Mouse (Mus musculus) thymus, adult 2 months (tissue): Measurements from ENCODE around the gene Lyplal1. TPM values are rescaled to one million over a fixed set of nuclear protein-coding genes. Genes with fewer than 3 reads are reported as not detected.

Experiments
- DNase-seq: peaks from one replicate; pipeline ENCODE4 v3.0.0; 2021
- H3K27ac ChIP-seq: fragments of 200-500 bp; 2 replicates; pipeline ENCODE4 v1.5.1; 2012; ENCODE audit warnings: low read length, control low read depth; ENCODE audit not compliant: control insufficient read depth, insufficient read depth
- H3K27me3 ChIP-seq: fragments of 200-500 bp; 2 replicates; pipeline ENCODE4 v1.6.1; 2012; ENCODE audit warnings: mild to moderate bottlenecking, low read length, moderate library complexity, mixed read lengths; ENCODE audit not compliant: control insufficient read depth, insufficient read depth
- H3K36me3 ChIP-seq: fragments of 200-500 bp; 2 replicates; pipeline ENCODE4 v1.6.1; 2012; ENCODE audit warnings: mild to moderate bottlenecking, low read length, moderate library complexity; ENCODE audit not compliant: control insufficient read depth, insufficient read depth
- H3K4me1 ChIP-seq: fragments of 200-500 bp; replicated peaks from 2 replicates; pipeline ENCODE4 v1.6.1; 2012; ENCODE audit warnings: low read length; ENCODE audit not compliant: control insufficient read depth, insufficient read depth
- H3K4me3 ChIP-seq: fragments of 200-500 bp; 2 replicates; pipeline ENCODE4 v1.5.1; 2012; ENCODE audit warnings: mild to moderate bottlenecking, low read length, control low read depth, moderate library complexity; ENCODE audit not compliant: control insufficient read depth, insufficient read depth
- CTCF ChIP-seq: fragments of 200-500 bp; IDR thresholded peaks from 2 replicates; pipeline ENCODE4 v1.5.1; 2012; ENCODE audit warnings: mild to moderate bottlenecking, control low read depth, low read length, moderate library complexity, borderline replicate concordance; ENCODE audit not compliant: control insufficient read depth, poor library complexity, insufficient read depth; ENCODE audit errors: extremely low read depth
- POLR2A ChIP-seq: fragments of 200-500 bp; IDR thresholded peaks from 2 replicates; pipeline ENCODE4 v1.6.1; 2012; ENCODE audit warnings: mild to moderate bottlenecking, low read length, control low read depth, moderate library complexity; ENCODE audit not compliant: control insufficient read depth, poor library complexity, insufficient read depth; ENCODE audit errors: extremely low read depth
- WGBS: fragments of 180-500 bp; shearing (Covaris S2); methylation state at CpG from one replicate; pipeline ENCODE4 v1.1.7; 2018; 5-methylcytosine and 5-hydroxymethylcytosine counted together
- polyA plus RNA-seq: library from polyadenylated mRNA; depleted of rRNA; stranded (reverse); fragments of >200 nt; gene quantifications from 2 replicates; pipeline ENCODE4 v1.2.3, GENCODE M21; 2012

Lyplal1 gene
- polyA plus RNA-seq, 1 experiment, result 4.0 TPM

DNA sequence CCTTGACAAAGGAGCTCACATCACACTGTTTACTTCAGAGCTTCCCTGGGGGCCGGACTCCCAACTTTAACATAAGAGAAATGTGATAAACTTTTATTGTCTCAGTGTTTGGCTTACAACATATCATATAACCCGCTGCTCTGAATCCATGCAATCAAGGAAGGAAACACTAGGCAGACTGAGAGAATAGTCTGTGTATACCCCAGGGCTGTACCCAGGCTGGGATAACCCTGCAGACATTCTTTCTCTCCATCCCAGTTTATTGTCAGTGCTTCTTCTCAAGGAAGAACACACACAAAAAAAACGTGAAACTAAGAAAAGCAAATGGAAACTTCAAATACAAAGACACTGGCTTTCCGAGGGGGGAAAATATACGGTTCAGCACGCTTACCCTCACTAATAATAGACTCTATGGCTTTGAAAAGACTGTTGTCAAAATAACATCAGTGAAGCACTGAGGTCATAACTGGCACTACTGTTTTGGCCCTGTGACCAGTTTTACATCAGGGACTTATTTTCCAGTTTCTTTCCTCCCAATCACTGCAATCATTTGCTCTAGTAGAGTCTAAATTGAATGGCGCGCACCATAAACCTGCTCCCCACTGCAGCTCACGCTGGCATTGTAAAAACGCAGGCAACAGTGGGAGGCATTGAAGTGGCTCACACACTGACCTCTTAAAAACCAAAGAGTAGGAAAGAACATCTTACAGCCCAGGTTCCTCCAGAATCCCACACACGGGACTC, 73.2 kb downstream of the Lyplal1 start:
- Histone ChIP-seq H3K27ac (no peak overlapping the region), H3K36me3 (no peaks in the 10 kb centered on the region), H3K4me1 (no peaks in the 10 kb centered on the region), H3K4me3 (no peak overlapping the region), H3K27me3 (no peaks in the 10 kb centered on the region)
- TF ChIP-seq CTCF (no peak), POLR2A (no peak)
- DNase-seq, result no peak
- 87% methylated on average over 11 of the region's 11 CpGs for WGBS

DNA sequence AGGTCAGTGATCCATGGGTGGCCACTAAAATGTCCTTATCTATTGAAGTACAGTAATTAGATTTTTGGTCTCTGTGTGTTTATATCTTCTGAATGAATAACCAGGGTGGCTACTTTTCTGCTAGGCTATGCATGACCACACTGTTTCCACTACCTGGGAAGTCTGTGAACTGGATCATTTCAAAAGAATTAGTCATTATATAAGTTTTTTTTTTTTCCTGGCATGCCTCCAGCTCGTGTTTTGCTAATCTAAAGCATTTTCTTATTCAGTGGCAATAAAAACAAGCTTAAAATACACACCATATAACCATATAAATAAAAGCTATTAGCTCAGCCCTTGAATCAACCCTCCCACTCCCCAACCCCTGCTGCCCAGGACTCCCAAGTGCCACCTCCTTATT, 75.3 kb downstream of the Lyplal1 start:
- H3K27ac ChIP-seq, result no peak overlapping the region
- no peaks in the 10 kb centered on the region for H3K27me3 ChIP-seq
- no peak overlapping the region for H3K4me3 ChIP-seq
- DNase-seq, result no peak
- 54% methylated on average over 1 of the region's 1 CpGs for WGBS
- no peaks in the 10 kb centered on the region for H3K36me3 ChIP-seq
- TF ChIP-seq POLR2A (no peak), CTCF (no peak)
- H3K4me1 ChIP-seq, result no peaks in the 10 kb centered on the region
